Mouse (Mus musculus) embryonic stem cell, embryonic (primary cell): ENCODE measurements at regions not wholly inside any gene's neighbourhood (a gene's known extent, or its start where the extent isn't known, plus 50 kb on each side); places are given as distances from the start of the nearest gene placed in this dataset.

Experiments used
- CTCF ChIA-PET, 4 experiments: fragments of 300-600 bp in 2 of 4; fragments of 350-600 bp in 2 of 4; sonication (Branson Sonifier 250); formaldehyde crosslinking; loops; one replicate each; lab custom pipeline; 2022; ENCODE audit warnings: inconsistent platforms in 2 of 4; lab: Charles Lee
- POLR2A ChIA-PET, 4 experiments: fragments of 300-600 bp in 2 of 4; fragments of 350-600 bp in 2 of 4; sonication (Branson Sonifier 250); formaldehyde crosslinking; loops; one replicate each; lab custom pipeline; 2022; ENCODE audit warnings: antibody characterized with exemption in 4 of 4, inconsistent platforms in 1 of 4; lab: Charles Lee

DNA sequence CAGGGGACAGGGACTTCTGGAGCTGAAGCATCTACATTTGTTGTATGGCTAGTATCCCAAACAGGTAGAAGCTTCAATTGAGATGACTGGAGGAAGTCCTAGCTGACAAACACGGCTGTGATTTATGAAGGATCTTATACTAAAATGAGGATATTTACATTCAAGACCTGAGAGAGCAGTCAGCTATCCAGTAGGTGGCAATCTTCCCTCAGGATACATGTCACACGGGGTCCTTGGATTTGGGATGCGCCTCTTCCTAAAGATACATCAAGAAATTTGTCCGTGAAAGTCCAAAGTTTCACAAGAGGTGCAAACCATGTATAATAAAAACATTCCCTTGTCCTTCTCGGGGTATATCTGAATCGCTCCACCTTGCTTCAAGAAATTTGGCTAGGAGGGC lies 577.8 kb upstream of the Itga1 start:
- ChIA-PET POLR2A (no interaction called here), CTCF (interaction anchor here in 1 of 4 experiments (0.5 kb wide), 1 partner anchor 623 kb away, joined by 3 read pairs; no protein-coding TSS in a partner anchor)

GRCm38 (mm10) chr13:115676836-115677235 lies 575.1 kb upstream of the Itga1 start:
- POLR2A ChIA-PET, result no interaction called here

GRCm38 (mm10) chr13:115673729-115674128 lies 572.0 kb upstream of the Itga1 start:
- ChIA-PET CTCF (no interaction called here), POLR2A (no interaction called here)

More at GRCm38 (mm10) chr13:115676836-115677235, 575.1 kb upstream of the Itga1 start:
- CTCF ChIA-PET, result interaction anchor here in 1 of 4 experiments (0.6 kb wide), 1 partner anchor 23 kb away, joined by 3 read pairs; no protein-coding TSS in a partner anchor

- ChIA-PET CTCF (no interaction called here), POLR2A (interaction anchor here in 1 of 4 experiments (0.6 kb wide), 1 partner anchor 639 kb away, joined by 3 read pairs; no protein-coding TSS in a partner anchor)
Measured at GRCm38 (mm10) chr13:115671685-115672084, 569.9 kb upstream of the Itga1 start.

DNA sequence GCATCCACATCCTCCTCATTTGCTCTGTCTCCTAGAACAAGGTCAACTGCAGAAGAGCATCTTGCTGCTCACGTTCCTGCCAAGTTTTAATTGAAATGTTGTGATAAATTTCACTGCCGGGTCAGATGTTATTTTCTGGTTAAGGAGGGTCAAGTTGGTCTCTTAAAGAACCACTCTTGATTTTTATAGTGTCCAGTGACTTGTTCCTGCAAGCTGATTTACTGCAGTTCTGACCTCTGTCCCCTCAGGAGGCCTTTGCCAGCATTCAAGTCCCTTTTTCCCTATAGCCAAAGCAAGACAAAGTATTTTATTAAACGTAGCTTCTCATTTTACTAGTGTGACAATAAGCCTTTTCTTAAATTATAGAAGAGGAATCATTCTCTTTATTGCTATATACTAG lies 567.8 kb upstream of the Itga1 start:
- CTCF ChIA-PET, result no interaction called here
- POLR2A ChIA-PET, result no interaction called here

DNA sequence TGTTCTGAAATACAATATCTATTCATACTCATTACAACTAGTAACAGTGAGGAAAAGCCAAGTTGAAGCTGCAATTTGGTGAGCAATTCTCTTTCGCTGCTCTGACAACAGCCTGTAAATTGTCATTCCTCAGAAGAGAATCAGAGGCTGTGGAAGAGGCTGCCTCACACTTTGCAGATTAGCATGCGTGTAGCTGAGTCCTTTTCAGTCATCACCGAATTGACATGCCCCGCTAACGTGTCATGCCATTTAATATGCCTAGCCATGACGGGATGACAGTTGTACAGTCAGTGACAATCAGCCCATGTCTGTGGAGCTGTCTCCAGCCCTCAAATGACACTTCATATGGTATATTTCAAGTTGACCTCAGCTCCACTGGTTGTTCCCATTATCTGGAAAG lies 553.4 kb upstream of the Itga1 start:
- CTCF ChIA-PET, result no interaction called here
- POLR2A ChIA-PET, result no interaction called here

- CTCF ChIA-PET, result no interaction called here
- POLR2A ChIA-PET, result no interaction called here
Measured at GRCm38 (mm10) chr13:115652935-115653334, 551.2 kb upstream of the Itga1 start.

GRCm38 (mm10) chr13:115652352-115652751 lies 550.6 kb upstream of the Itga1 start:
- CTCF ChIA-PET, result no interaction called here
- POLR2A ChIA-PET, result no interaction called here

- CTCF ChIA-PET, result interaction anchor here in 1 of 4 experiments (0.6 kb wide), 1 partner anchor 905 kb away, joined by 7 read pairs; no protein-coding TSS in a partner anchor
- POLR2A ChIA-PET, result no interaction called here
Measured at GRCm38 (mm10) chr13:115631410-115632105, 529.8 kb upstream of the Itga1 start.

- POLR2A ChIA-PET, result no interaction called here
- CTCF ChIA-PET, result no interaction called here
Measured at GRCm38 (mm10) chr13:115630603-115631002, 528.8 kb upstream of the Itga1 start.

GRCm38 (mm10) chr13:115613174-115613573 lies 511.4 kb upstream of the Itga1 start:
- POLR2A ChIA-PET, result no interaction called here
- CTCF ChIA-PET, result no interaction called here

DNA sequence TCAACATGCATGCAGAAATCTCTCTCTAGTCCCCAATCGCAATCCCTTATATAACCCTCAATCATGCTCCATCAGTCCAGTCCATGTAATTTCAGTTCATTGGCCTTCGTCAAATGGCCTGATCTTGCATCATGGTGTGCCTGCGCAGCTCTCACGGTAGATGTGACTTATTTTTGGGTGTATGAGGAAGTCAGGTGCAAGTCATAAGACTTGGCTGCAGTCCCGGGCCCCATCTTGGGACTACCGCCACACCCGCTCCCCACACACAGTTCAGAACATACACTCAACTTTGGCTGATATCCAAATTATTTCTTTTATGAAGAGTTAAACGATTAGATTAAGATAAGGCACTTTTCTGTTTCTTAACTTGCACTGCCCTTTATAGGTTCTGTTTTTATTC lies 504.7 kb upstream of the Itga1 start:
- POLR2A ChIA-PET, result no interaction called here
- CTCF ChIA-PET, result no interaction called here

DNA sequence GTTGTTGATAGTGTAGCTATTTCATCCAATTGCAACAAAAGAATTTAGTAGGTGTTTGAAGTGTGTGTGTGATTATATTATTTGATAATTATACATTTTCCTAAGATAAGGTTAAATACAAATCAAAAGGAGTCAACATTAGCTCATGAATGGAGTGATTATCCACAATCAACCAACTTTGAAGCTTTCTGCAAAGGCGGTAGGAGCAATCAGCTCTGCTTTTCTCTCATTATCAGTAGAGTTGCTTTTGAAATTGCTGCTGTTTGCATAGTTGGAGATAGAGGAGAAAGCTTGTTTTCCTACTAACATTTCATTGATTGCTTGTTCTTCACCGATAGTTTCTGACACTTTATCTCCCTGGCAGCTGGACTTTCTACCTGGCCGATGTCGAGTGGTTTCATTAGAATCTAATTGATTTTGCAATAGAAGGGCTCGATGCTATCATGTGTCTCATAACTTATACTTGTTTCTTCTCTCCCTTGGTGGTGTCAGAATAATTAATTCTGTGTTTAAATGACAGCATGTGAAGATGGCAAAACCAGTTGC lies 493.4 kb upstream of the Itga1 start:
- POLR2A ChIA-PET, result interaction anchor here in 1 of 4 experiments (0.5 kb wide), 1 partner anchor 1743 kb away, joined by 4 read pairs; no protein-coding TSS in a partner anchor
- CTCF ChIA-PET, result interaction anchor here in 1 of 4 experiments (0.6 kb wide), 1 partner anchor 1117 kb away, joined by 7 read pairs; no protein-coding TSS in a partner anchor

DNA sequence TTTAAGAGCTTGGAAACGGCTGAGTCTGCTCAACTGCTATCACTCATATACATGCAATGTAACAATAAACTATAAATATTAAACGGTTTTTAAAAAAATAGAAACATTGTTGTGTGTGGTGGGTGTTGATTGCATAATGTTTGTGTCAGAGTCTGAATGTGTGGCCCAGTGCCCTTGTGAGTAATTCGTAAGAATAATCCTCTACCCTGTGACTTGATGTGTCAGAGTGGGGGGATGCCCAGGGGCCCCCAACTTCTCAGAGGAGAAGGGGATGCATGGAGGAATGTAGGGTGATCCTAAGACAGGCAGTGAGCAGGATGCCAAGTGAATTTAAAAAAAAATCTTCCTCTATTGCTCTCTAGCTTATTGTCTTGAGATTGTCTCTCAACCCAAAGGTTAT lies 474.2 kb upstream of the Itga1 start:
- POLR2A ChIA-PET, result no interaction called here

DNA sequence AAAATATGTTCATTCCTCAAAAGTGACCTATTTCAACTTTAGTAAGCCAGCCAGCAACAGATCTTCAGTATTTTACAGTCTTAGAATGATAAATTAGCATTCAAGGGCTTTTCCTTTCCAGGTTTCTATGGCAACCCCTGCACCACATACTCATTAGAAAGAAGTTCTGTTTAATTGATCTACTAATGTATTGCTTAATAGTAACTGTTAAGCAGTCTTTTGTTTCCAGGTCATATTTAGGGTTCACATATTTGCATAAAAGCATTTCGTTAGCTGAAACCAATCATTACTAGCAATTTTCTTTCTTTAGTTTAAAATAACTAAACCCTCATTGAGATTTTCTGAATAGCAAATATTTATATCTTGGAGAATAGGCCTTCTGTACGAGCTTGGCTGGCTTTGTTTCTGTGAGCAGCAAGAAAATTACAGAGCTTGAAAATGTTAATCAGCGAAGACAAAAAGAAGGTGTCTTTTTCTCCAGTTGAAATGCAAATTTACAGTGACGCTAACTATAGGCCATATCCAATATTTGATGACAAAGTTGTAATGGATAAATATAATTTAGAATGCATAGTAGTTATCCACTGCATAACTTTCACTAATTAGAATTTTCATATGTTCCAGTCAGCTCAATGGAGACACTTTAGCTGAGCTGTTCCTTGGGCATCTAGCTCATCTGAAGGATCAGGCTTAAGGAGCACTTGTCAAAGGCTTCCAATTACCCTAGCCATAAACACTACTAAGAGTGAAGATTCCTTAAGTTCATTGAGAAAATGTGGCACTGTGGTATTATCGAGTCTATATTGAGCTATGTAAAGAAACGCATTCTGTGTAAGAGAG lies 473.5 kb upstream of the Itga1 start:
- CTCF ChIA-PET, result no interaction called here
- POLR2A ChIA-PET, result interaction anchor here in 1 of 4 experiments (1.3 kb wide), 1 partner anchor 9 kb away, joined by 3 read pairs; no protein-coding TSS in a partner anchor

More for the DNA sequence above, 474.2 kb upstream of the Itga1 start:
- CTCF ChIA-PET, result no interaction called here

DNA sequence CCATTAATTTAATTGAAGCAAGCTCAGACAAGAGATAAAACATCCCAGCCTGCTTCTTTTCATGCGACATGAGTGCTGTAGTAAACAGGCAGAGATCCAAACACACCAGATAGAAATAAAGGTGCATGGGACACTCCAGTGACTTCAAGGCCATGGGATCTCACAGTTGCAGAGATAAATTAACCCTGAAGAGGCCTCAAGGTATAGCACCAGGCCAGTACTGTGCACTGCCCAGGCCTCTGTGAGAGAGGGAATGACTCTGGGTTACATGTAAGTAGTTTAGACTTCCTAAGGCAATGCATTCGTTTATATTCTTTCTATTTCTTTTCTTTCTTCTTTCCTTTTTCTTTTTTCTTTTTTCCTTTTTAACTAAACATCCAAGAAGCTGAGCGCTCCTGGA lies 439.4 kb upstream of the Itga1 start:
- CTCF ChIA-PET, result no interaction called here
- POLR2A ChIA-PET, result no interaction called here

DNA sequence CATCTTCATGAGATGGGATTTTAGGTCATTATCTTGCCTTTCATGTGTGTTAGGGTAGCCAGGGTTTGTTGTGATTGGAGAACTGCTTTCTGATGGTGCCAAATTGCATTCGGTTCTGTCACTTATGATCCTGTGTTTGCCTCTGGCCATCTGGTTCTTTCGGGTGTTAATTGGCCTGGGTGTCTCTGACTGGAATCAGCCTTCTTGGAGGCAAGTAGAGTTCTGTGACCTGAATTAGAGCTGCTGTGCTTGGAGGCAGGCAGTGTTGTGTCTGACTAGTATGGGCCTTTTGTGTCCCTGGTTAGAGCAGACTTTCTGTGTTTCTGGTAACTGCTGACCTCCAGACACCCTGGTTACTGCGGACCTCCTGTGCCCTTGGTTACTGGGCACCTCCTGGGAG lies 434.1 kb upstream of the Itga1 start:
- ChIA-PET POLR2A (interaction anchor here in 1 of 4 experiments (0.6 kb wide), 1 partner anchor 211 kb away, joined by 4 read pairs; no protein-coding TSS in a partner anchor), CTCF (no interaction called here)

DNA sequence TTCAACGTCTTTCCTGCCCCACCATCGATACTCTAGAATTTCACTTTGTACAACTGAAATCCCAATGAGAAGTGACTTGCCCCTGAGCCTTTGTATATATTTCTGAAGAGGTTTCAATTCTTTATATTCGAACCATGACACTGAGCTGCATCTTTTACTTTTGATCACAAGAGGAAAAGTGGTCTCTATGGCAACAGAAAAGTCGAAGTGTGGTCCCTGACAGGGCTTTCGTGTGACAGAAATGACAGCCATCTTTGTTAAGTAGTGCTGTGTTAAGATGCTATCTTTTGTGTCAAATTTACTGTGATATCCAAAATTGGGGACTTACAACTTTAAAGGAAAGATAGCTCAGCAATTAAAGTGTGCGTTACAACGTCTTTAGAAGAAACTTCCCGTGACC lies 412.1 kb upstream of the Itga1 start:
- CTCF ChIA-PET, result no interaction called here
- POLR2A ChIA-PET, result no interaction called here

- ChIA-PET CTCF (interaction anchor here in 1 of 4 experiments (0.5 kb wide), 1 partner anchor 14 kb away, joined by 14 read pairs; no protein-coding TSS in a partner anchor), POLR2A (no interaction called here)
Measured at GRCm38 (mm10) chr13:115512214-115512613, 410.4 kb upstream of the Itga1 start.

DNA sequence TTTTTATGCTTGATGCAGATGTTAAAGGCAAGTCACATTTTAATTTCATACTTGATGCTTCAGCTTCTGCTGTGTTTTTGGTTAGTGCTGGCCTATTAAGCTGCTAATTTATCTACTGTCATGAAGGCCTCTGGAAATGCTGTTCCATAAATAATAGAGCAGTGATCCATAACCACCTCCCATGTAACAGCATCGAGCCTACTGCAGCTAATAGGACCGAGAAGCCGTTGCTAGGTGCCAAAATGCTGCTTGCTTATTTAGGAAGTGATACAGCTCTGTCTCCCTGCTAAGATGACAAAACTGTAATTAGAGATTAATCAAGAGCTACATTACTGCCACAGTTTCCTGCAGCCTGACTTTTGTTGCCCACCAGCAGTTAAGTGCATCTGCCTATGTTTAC lies 406.9 kb upstream of the Itga1 start:
- ChIA-PET POLR2A (no interaction called here), CTCF (no interaction called here)
